Mouse (Mus musculus): ENCODE results near the gene Fbn1.

GRCm38 (mm10) chr2:125480057-125480456, 27.7 kb downstream of the Fbn1 start:
- no peak for TF ChIP-seq CTCF (IDR thresholded peaks at IDR 0.05; ENCODE audit: low read depth)
- no peak for TF ChIP-seq EP300 (IDR thresholded peaks at IDR 0.05; ENCODE audit: low read depth)

Data from liver, embryonic 14.5 days (tissue).